Mouse (Mus musculus) midbrain, embryonic 12.5 days (tissue): ENCODE measurements around the gene Atp6v1d. TPM values are rescaled to one million over a fixed set of nuclear protein-coding genes. Genes with fewer than 3 reads are reported as not detected.

Experiments
- ATAC-seq: fragments of 200-750 bp; cut with Nextera tagmentation; 2 replicates; pipeline ENCODE4 v1.8.0; 2017; ENCODE audit warnings: low read depth, moderate TSS enrichment, moderate library complexity; ENCODE audit not compliant: low FRiP score
- H3K27ac ChIP-seq: fragments of 300-500 bp; sonication (generic); replicated peaks from 2 replicates; pipeline ENCODE4 v1.5.1; 2016; ENCODE audit warnings: mild to moderate bottlenecking
- H3K27me3 ChIP-seq: fragments of 300-500 bp; sonication (generic); 2 replicates; pipeline ENCODE4 v1.6.1; 2016; ENCODE audit warnings: mild to moderate bottlenecking
- H3K36me3 ChIP-seq: fragments of 300-500 bp; sonication (generic); 2 replicates; pipeline ENCODE4 v1.6.1; 2016
- H3K4me1 ChIP-seq: fragments of 300-500 bp; sonication (generic); 2 replicates; pipeline ENCODE4 v1.6.1; 2016
- H3K4me2 ChIP-seq: fragments of 300-500 bp; sonication (generic); replicated peaks from 2 replicates; pipeline ENCODE4 v1.6.1; 2016; ENCODE audit warnings: mild to moderate bottlenecking, moderate library complexity
- H3K4me3 ChIP-seq: fragments of 300-500 bp; sonication (generic); 2 replicates; pipeline ENCODE4 v1.5.1; 2016; ENCODE audit warnings: mild to moderate bottlenecking
- H3K9ac ChIP-seq: fragments of 300-500 bp; sonication (generic); replicated peaks from 2 replicates; pipeline ENCODE4 v1.6.1; 2016; ENCODE audit warnings: mild to moderate bottlenecking, moderate library complexity
- H3K9me3 ChIP-seq: fragments of 300-500 bp; sonication (generic); 2 replicates; pipeline ENCODE4 v1.6.1; 2016; ENCODE audit warnings: mild to moderate bottlenecking
- WGBS: fragments of 180-500 bp; shearing (Covaris S2); methylation state at CpG from one replicate; pipeline ENCODE4 v1.1.7; 2016; 5-methylcytosine and 5-hydroxymethylcytosine counted together
- polyA plus RNA-seq: library from polyadenylated mRNA; unstranded; fragments of >200 nt; fragmentation: Nextera tagmentation; extraction: Ambion mirVana; gene quantifications from 2 replicates; pipeline ENCODE4 v1.2.1, GENCODE M21; 2016

The Atp6v1d gene
- polyA plus RNA-seq, 1 experiment from 2014 or later = 88.9 TPM

- H3K4me3 ChIP-seq = no peak overlapping the region
- H3K4me2 ChIP-seq = no peak overlapping the region
- peaks cover 4% of the 10 kb centered on the region for H3K4me1 ChIP-seq
- H3K27me3 ChIP-seq = no peaks in the 10 kb centered on the region
- 97% methylated on average over 1 of the region's 1 CpGs for WGBS
- H3K9ac ChIP-seq = no peak overlapping the region
- no peaks in the 10 kb centered on the region for H3K9me3 ChIP-seq
- H3K27ac ChIP-seq = no peak overlapping the region
- H3K36me3 ChIP-seq = peaks cover 41% of the 10 kb centered on the region
- ATAC-seq = no peak
Observed at GRCm38 (mm10) chr12:78868115-78868514, 6.7 kb upstream of the Atp6v1d start.

- H3K4me1 ChIP-seq = peaks cover 15% of the 10 kb centered on the region
- no peaks in the 10 kb centered on the region for H3K27me3 ChIP-seq
- 93% methylated on average over 1 of the region's 1 CpGs for WGBS
- H3K9ac ChIP-seq = no peak overlapping the region
- H3K4me3 ChIP-seq = no peak overlapping the region
- H3K36me3 ChIP-seq = peaks cover 30% of the 10 kb centered on the region
- H3K9me3 ChIP-seq = no peaks in the 10 kb centered on the region
- no peak overlapping the region for H3K4me2 ChIP-seq
- no peak overlapping the region for H3K27ac ChIP-seq
- ATAC-seq = no peak
Observed at GRCm38 (mm10) chr12:78865434-78865833, 4.0 kb upstream of the Atp6v1d start.

GRCm38 (mm10) chr12:78862254-78862730 is 854 bp upstream of the Atp6v1d start:
- Histone ChIP-seq H3K36me3 (peaks cover 8% of the 10 kb centered on the region), H3K4me3 (peak overlapping the region; percentile 86), H3K9me3 (no peaks in the 10 kb centered on the region), H3K4me2 (peak overlapping the region; percentile 64), H3K9ac (peak overlapping the region; percentile 87), H3K4me1 (peaks cover 23% of the 10 kb centered on the region), H3K27ac (peak overlapping the region; percentile 87), H3K27me3 (no peaks in the 10 kb centered on the region)
- under 1% methylated on average over 16 of the region's 22 CpGs for WGBS
- no peak for ATAC-seq

- WGBS = under 1% methylated on average over 30 of the region's 30 CpGs
- peak overlapping the region; percentile 67 for H3K27ac ChIP-seq
- peak overlapping the region; percentile 80 for H3K9ac ChIP-seq
- peak; percentile 4 for ATAC-seq
- H3K4me1 ChIP-seq = peaks cover 23% of the 10 kb centered on the region
- H3K4me2 ChIP-seq = peak overlapping the region; percentile 80
- H3K9me3 ChIP-seq = no peaks in the 10 kb centered on the region
- H3K27me3 ChIP-seq = no peaks in the 10 kb centered on the region
- H3K36me3 ChIP-seq = 0 out of 2 replicates have a peak, but pooled peaks cover 9% of the 10 kb centered on the region
- H3K4me3 ChIP-seq = peak overlapping the region; percentile 86
Observed at GRCm38 (mm10) chr12:78860921-78861495, 430 bp downstream of the Atp6v1d start.

GRCm38 (mm10) chr12:78848246-78848645 is 13.2 kb downstream of the Atp6v1d start:
- WGBS = 88% methylated on average over 4 of the region's 4 CpGs
- no peaks in the 10 kb centered on the region for H3K4me1 ChIP-seq
- H3K4me3 ChIP-seq = no peak overlapping the region
- no peaks in the 10 kb centered on the region for H3K27me3 ChIP-seq
- no peaks in the 10 kb centered on the region for H3K9me3 ChIP-seq
- H3K9ac ChIP-seq = no peak overlapping the region
- no peak overlapping the region for H3K27ac ChIP-seq
- H3K36me3 ChIP-seq = peaks cover 64% of the 10 kb centered on the region
- ATAC-seq = no peak
- no peak overlapping the region for H3K4me2 ChIP-seq

- Histone ChIP-seq H3K4me3 (no peak overlapping the region), H3K4me2 (no peak overlapping the region), H3K9me3 (no peaks in the 10 kb centered on the region), H3K4me1 (no peaks in the 10 kb centered on the region), H3K36me3 (peaks cover 75% of the 10 kb centered on the region), H3K27ac (no peak overlapping the region), H3K9ac (no peak overlapping the region), H3K27me3 (no peaks in the 10 kb centered on the region)
- no peak for ATAC-seq
- WGBS = 97% methylated on average over 1 of the region's 1 CpGs
Observed at GRCm38 (mm10) chr12:78842429-78842828, 19.0 kb downstream of the Atp6v1d start.

GRCm38 (mm10) chr12:78839906-78840305 is 21.5 kb downstream of the Atp6v1d start:
- no peak for ATAC-seq
- Histone ChIP-seq H3K4me1 (no peaks in the 10 kb centered on the region), H3K36me3 (peaks cover 74% of the 10 kb centered on the region), H3K4me3 (no peak overlapping the region), H3K9ac (no peak overlapping the region), H3K27me3 (no peaks in the 10 kb centered on the region), H3K27ac (no peak overlapping the region), H3K9me3 (no peaks in the 10 kb centered on the region), H3K4me2 (no peak overlapping the region)
- 93% methylated on average over 4 of the region's 4 CpGs for WGBS

GRCm38 (mm10) chr12:78834496-78834895 is 26.9 kb downstream of the Atp6v1d start:
- no peak for ATAC-seq
- Histone ChIP-seq H3K27ac (no peak overlapping the region), H3K4me1 (no peaks in the 10 kb centered on the region), H3K4me3 (no peak overlapping the region), H3K4me2 (no peak overlapping the region), H3K27me3 (no peaks in the 10 kb centered on the region), H3K36me3 (peaks cover 36% of the 10 kb centered on the region), H3K9ac (no peak overlapping the region), H3K9me3 (no peaks in the 10 kb centered on the region)
- WGBS = 97% methylated on average over 2 of the region's 2 CpGs

GRCm38 (mm10) chr12:78814437-78814836 is 47.0 kb downstream of the Atp6v1d start:
- H3K36me3 ChIP-seq = peaks cover 4% of the 10 kb centered on the region
- H3K4me3 ChIP-seq = no peak overlapping the region
- no peak for ATAC-seq
- no peaks in the 10 kb centered on the region for H3K9me3 ChIP-seq
- no peaks in the 10 kb centered on the region for H3K27me3 ChIP-seq
- H3K27ac ChIP-seq = no peak overlapping the region
- no peak overlapping the region for H3K9ac ChIP-seq
- no peaks in the 10 kb centered on the region for H3K4me1 ChIP-seq
- no peak overlapping the region for H3K4me2 ChIP-seq

- Histone ChIP-seq H3K36me3 (0 out of 2 replicates have a peak, but pooled peaks cover 6% of the 10 kb centered on the region), H3K4me1 (no peaks in the 10 kb centered on the region), H3K27ac (no peak overlapping the region), H3K9me3 (no peaks in the 10 kb centered on the region), H3K4me3 (no peak overlapping the region), H3K9ac (no peak overlapping the region), H3K4me2 (no peak overlapping the region), H3K27me3 (no peaks in the 10 kb centered on the region)
- no peak for ATAC-seq
Observed at GRCm38 (mm10) chr12:78801836-78802235, 59.6 kb downstream of the Atp6v1d start.

- Histone ChIP-seq H3K4me2 (no peak overlapping the region), H3K9ac (no peak overlapping the region), H3K27me3 (no peaks in the 10 kb centered on the region), H3K4me3 (no peak overlapping the region), H3K9me3 (no peaks in the 10 kb centered on the region), H3K4me1 (no peaks in the 10 kb centered on the region), H3K27ac (no peak overlapping the region), H3K36me3 (0 out of 2 replicates have a peak, but pooled peaks cover 6% of the 10 kb centered on the region)
- 87% methylated on average over 3 of the region's 3 CpGs for WGBS
- no peak for ATAC-seq
Observed at GRCm38 (mm10) chr12:78800036-78800435, 61.4 kb downstream of the Atp6v1d start.

GRCm38 (mm10) chr12:78794236-78794635 is 67.2 kb downstream of the Atp6v1d start:
- Histone ChIP-seq H3K4me1 (peaks cover 4% of the 10 kb centered on the region; the same call in 1 of the 2 replicates), H3K27me3 (no peaks in the 10 kb centered on the region), H3K9ac (no peak overlapping the region), H3K9me3 (no peaks in the 10 kb centered on the region), H3K27ac (no peak overlapping the region), H3K4me3 (no peak overlapping the region), H3K4me2 (no peak overlapping the region), H3K36me3 (0 out of 2 replicates have a peak, but pooled peaks cover 6% of the 10 kb centered on the region)
- WGBS = 4% methylated on average over 1 of the region's 1 CpGs
- no peak for ATAC-seq

- H3K27me3 ChIP-seq = no peaks in the 10 kb centered on the region
- H3K9ac ChIP-seq = no peak overlapping the region
- H3K36me3 ChIP-seq = no peaks in the 10 kb centered on the region
- H3K4me1 ChIP-seq = peaks cover 4% of the 10 kb centered on the region; the same call in 1 of the 2 replicates
- H3K9me3 ChIP-seq = no peaks in the 10 kb centered on the region
- H3K27ac ChIP-seq = no peak overlapping the region
- 80% methylated on average over 2 of the region's 2 CpGs for WGBS
- no peak overlapping the region for H3K4me3 ChIP-seq
- no peak overlapping the region for H3K4me2 ChIP-seq
- ATAC-seq = no peak
Observed at GRCm38 (mm10) chr12:78790791-78791190, 70.6 kb downstream of the Atp6v1d start.
